Mouse (Mus musculus) thymus, postnatal 14 days (tissue): ENCODE results near the gene Ogfod3.

ENCODE experiments used
- DNase-seq: peaks from one replicate; pipeline ENCODE4 v3.0.0; 2021

Gene Ogfod3

DNA sequence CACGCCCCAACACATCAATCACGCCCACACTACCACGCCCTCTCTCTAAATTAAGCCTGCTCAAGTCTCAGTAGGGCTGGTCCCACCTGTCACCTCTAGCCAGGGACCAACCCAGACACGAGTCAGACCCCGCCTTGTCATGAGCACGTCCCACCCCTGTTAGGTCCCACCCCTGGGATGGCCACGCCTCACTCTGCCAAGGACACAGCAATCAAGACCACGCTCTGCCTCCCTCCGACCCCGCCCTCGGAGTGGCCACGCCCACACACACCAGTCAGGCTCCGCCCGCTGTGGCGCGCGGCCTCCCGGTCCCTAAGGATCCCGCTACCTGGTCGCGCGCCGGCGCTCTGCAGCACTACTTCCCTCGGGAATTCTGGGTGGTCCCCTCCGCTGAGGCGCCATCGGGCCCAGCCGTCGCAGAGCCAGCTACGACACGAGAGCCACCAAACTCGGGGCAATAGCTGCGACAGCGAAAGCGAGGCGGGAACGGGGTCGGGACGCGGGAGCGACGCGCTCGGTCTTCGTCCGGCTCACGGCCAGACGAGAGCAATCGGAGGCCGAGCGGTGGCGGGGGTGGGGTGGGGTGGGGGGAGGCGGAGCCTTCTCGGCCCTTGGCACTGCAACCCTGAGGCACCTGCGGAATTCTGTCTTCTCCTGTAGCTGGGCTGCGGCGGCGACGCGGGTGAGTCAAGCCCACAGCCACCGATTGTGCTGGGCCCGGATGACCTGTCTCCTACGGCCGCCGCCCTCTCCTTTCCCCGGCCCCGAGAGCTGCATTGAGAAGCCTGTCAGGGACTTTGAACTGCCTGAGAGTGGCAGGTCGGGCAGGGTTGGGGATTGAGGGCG lies at the start of gene Ogfod3, which contains the start of gene Hexdc:
Gene Ogfod3 (minus strand): TSS at position 551 of the 846 bp plus-strand sequence.
Gene Hexdc (plus strand): TSS at position 273 of the 846 bp plus-strand sequence.
- peak; percentile 98 for DNase-seq

DNA sequence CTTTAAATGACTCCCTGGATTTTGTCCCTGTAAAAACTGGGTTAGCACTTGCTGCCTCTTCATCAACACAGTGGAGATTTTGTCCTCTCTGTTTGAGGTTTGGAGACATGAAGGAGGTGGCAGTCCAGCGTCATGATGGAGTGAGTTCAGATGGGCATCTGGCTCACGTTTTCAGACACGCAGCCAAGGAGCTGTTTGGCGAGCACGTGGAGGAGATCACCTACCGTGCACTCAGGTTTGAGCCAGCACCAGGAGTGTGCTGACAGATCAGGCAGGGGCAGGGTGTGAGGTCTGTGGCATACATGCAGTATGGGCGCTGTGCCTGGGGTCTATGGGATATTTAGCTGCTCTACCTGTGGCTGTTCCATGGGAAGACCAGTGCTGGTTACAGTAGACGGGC lies 45.7 kb upstream of the Ogfod3 start:
- no peak for DNase-seq

DNA sequence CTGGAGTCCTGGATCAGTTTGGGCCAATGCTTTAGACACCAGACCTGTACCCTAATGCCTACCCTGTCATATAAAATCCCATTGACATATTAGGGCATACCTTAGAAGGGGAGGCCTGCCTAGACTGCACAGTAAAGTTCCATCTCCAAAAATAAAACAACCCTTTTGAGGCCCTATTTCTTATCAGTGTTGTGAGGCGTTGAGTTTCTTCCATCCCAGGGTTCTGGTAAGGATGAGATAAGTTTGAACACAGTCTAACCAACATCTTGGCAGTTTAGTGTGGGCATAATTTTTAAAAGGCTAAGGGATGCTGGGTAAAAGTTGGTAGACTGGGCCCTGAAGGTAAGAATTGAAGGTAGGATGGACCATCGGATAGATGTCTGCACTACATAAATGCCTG lies 35.2 kb upstream of the Ogfod3 start:
- DNase-seq, result no peak

DNA sequence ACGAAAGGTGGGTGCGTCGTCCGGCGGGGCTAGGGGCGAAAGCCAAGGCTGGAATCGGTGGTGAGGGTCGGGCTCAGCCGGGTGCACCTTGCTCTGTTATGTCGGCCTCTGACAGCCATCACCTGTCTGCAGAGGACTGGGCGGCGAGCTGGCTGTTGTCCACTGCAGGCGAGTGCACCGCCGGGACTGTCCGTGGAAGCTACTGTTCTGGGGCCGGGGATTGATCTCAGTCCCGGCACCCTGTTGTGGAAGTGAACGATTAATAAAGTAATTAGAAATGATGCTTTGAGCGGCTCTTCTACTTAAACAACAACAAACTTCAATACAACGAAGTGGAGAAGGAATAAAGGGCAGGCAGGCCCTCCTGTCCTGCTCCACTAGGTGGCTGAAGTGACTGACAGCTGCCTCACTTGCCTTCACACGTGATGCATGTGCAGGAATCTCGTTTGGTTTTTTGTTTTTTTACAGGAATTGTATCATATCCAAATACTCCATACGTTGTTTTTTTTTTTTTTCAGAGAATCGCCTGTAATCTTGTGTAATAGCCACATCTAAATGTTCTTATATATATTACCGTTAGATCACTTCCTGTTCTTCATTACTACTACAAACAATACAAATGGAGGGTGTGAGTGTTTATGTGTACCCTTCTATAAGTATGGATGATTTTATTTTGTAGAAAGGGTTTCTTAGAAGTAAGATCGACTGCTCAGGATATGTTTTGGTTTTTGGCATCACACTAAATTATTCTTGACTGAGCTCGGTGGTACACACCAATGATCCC lies 33.0 kb upstream of the Ogfod3 start:
- peak; percentile 63 for DNase-seq

DNA sequence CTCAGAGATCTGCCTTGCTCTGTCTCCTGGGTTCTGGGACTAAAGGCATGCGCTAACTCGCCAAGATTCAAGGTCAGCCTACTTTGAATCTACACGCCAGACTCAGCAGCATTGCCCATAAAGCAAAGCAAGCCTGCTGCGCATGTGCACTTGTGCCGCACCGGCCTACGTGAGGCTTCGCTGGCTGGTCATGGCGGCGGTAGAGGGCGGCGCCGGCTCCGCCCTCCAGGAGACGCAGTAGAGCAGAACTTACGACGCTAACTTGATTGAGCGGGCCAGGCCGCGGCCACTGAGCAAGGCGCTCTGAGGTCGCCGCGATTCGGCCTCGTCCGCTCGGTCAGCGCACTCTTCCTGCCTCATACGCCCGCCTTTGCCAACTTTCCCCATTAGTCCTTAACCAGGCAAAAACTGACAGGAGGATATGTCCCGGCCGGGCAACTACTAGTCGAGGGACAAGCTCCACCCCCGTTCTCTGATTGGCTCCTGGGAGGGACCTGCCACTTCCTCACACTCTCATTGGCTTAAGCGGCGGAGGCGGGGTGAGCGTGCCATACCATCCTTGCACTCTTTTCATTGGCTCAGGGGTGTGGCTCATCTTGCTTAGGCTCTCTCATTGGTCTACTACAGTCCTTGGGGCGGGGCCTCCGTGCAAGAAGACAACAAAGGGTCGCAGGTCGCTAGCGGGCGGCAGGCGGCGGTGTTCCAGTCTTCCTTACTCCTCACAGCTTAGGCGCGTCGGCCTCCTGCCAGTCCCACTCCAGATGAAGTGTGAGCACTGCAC lies 32.2 kb upstream of the Ogfod3 start, which contains the start of gene Narf:
Gene Narf (plus strand): TSS at position 690 of the 781 bp plus-strand sequence.
- peak; percentile 99 for DNase-seq

DNA sequence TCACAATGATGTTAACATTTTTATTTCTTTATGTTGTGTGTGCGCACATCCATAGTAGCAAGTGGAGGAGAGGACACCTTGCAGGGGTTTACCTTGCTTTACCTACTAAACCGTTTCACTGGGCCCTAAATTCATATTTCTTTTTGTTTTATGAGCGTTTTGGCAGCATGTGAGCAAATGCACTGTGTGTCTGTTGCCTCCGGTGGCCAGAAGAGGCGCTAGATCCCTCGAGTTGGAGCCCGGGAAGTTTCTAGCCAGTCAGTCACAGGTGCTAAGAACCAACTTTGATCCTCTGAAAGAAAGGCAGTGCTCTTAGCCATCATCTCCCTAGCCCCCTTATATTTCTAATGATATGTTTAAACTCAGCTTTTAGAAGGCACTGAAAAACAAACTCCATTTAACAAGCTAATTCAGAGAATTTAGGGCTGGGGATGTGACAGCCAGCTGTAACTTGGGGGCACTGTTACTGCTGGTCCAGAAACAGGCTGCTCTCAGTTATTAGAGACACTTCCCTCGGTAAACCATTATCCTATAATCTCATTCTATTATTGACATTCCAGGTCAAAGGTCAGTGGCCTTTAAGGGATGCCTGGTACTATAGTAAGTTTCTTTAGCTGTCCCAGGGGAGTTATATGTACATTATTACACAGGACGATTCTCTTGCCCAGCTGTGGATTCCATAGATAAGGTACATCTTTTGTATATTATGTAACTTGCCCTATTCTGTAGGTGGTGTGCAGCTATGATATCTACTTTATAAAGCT lies 31.1 kb upstream of the Ogfod3 start:
- DNase-seq, result peak; percentile 85

DNA sequence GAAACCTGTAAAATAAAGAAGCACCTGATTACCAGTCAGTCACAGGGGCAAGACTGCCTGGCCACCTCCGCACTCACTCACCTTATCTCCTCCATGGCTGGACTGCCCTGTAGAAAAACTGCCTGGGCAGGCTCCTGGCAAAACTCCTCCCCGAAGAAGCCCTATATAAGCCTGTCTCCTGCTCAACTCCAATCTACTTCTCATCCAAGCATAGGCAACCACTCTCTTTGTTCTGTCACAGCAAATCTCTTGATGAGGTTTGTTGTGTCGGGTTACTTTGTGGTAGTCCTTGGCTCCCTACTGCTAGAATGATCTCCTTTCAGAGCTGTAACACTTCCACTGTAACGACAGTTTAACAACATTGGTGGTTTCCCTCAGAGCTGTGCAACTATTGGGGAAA lies 28.2 kb upstream of the Ogfod3 start:
- DNase-seq, result no peak

DNA sequence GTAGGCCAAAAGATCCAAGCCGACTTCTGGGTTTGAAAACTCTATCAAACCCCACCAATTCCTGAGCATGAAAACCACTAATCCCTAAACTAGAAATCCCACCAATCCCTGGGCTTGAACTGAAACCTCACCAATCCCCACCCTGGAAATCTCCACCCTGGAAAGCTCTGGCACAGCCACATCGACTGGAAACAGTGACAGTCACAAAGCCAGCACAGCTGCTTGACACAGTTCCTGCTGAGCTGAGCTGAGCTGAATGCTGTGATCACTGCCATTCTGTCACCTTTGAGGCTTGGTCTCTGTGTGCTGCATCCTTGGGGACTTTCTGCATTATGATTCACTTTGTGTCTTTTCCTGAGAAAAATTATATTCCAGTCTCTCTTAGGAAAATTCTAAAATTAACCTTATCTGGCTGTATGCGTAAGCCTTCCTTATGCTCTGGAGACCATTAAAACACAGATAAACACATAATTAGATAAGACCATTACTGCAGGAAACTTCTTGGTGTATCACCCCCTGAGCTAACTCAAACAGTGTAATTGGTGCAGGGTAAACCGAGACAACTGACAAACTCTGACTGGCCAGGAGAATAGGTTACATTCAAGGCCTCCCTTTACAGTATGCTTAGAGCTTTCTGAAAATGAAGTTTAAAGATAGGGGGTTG lies 27.2 kb upstream of the Ogfod3 start:
- no peak for DNase-seq

DNA sequence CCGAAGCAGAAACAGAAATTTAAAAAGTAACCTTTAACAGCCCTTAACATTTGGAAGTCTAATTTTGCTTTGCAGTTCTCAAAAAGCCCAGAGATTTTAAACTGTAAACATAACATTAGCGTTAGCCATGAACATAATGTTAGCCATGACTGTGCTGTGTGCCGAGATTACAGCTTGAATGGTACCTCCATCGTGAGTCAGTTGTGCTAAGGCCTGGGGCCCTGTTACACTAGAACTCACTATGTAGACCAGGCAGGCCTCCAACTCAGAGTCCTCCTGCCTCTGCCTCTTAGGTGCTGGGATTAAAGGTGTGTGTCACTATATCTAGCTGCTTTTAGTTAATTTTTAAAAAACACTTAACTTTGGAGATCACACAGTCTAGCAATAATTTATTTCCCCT lies 26.7 kb upstream of the Ogfod3 start:
- no peak for DNase-seq

DNA sequence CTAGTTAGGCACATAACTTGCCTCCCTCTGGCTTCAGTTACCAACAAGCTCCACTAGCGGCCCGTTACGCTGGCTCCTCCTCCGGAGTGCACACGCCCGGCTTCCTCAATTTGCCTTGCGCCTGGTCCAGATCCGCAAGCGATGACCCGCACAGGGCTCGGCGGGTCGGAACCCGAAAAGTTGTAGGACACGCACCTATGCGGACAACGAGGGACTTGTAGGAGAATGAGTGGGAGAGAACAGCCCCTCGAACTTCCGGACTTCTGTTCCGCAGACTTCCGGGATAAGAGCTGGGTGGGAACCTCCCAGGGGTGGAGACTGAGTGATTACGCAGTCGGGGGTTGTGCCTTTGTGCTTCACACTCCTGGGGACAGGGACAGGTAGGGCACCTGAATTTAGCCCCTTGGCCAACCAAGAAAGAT lies 24.5 kb upstream of the Ogfod3 start, which contains the start of gene Cybc1:
Gene Cybc1 (minus strand): TSS at position 305 of the 422 bp plus-strand sequence.
- DNase-seq, result peak; percentile 87

DNA sequence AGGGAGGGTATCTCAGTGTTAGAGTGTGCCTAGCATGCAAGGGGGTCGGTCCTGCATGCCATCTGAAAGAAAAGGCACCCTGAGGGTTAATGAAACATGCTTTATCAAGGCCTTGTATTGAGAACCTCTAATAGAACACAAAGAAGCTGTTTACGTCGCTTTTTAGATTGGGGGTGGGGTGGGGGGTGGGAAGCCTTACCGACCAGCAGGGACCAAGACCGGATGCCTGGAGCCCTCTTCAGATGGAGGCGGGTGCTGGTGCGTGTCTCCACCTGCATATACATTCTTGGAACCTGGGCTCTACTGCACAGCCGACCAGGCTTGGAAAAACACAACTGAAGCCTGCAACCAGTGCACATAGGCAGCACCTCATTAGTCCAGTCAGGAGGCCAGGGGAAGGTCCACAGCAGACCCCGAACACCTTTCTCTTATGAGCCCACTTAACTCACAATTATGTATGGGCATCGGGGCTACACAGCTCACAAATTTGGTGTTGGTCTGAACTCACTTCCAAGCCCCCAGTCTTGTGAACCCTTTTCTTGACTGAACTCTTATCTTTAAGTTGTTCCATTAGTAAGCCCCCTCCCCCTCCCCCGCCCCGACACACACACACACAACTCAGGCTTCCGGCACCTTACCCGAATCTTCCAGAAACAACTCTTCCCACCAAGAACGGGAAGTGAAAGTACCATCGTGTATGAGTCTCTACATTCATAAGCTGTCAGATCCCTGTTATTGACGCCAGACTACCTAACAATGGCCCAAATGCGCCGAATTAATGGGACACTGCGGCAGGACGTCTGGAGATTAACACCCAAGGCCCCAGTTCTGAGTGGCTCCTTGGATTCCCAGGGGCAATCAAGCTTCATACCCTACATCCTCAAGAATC lies 23.9 kb upstream of the Ogfod3 start:
- peak; percentile 47 for DNase-seq

DNA sequence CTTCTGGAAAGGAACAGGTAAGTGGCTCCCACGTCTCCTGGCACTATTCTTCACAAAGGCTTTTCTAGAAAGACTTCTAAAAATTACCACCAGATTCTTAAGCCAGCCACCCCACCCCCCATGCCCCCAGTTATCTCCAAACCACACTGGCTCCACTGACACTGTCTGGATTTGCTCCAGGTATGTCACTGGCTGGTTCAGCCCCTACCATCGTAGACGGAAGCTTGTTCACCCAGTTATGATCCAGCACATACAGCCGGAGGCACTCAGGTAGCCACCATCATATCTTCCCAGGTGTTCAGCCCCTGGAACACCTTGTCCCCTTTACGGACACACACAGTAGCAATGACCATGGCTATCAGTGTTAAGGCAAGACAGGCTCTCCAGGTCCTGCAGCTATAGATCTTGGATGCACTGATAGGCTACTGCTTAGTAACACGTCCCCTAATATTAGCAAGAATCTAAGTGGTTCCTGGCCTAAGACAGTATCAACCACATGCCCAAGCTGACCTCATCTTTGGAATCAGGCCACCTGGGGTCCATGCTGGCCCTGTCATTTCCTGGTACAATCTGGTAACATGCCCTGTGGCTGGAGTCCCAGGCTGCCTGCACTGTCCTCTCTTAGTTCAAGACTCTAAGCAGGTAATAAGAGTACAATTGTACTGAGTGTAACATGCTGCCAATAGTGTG lies 17.0 kb upstream of the Ogfod3 start:
- no peak for DNase-seq

DNA sequence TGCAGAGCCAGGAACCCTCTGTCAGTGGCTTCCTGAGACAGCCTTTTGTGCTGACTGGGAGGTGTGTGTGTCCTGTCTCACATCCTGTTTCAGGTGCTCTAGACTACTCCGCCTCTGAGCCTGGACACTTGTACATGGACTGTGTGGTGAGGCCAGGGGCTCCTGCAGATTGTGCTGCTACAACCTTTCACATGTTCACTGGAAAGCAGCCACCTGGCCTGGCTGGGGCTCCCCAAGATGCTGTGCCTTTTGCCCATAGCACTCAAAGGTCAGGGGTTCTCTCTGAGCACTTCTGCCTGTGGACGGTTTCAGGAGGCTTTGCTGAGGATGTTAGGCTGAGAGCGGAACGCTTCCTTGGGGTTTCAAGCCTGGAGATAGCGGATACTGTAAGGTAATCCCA lies 16.3 kb upstream of the Ogfod3 start:
- DNase-seq, result no peak

DNA sequence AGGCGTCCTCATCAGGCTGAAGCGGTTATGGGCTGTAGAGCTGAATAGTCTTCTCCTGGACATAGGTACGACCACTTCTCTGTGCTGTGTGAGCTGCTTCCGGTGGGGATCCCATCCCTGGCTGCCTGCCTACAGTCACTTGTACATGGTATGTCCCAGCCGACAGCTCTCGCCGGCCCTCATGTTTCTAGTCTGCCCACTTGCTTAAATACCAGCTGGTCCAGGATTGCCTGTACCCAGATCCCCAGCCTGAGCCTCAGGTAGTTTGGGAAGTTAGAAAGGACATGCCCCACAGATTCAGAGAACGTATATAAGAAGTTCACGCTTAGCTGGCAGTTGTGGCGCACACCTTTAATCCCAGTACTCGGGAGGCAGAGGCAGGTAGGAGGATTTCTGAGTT lies 15.3 kb upstream of the Ogfod3 start:
- DNase-seq, result no peak

DNA sequence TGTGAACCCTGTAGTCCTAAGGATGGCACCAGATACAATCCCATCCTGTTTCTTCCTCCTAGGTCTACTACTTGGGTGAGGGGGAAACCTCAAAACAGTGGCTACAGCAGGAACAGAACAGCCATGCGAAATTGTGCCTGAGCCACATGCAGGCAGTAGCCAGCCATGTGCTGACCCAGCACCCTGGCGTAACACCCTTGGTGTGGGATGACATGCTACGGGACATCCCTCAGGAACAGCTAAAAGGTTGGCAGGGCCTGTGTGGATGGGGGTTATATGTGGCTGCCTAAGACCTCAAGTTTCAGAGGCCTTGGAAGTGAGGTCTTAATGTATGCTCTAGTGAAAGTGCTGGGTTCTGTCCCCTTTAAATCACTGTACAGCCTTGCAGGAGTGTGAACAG lies 12.3 kb upstream of the Ogfod3 start:
- DNase-seq, result no peak

DNA sequence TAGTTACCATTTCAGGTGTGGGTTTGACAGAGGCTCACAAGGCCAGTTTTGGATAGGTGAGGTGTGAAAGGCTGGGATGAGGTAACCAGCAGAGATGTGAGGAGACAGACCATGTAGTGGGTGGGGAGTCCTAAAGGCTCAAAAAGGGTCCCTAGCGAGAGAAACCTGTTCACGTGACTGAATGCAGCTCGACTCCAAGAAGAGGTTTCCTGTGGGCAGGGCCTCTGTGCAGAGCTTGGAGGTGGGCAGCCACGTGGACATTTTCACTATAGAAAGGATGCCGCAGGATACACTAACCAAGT lies 701 bp downstream of the Ogfod3 start:
- DNase-seq, result no peak

DNA sequence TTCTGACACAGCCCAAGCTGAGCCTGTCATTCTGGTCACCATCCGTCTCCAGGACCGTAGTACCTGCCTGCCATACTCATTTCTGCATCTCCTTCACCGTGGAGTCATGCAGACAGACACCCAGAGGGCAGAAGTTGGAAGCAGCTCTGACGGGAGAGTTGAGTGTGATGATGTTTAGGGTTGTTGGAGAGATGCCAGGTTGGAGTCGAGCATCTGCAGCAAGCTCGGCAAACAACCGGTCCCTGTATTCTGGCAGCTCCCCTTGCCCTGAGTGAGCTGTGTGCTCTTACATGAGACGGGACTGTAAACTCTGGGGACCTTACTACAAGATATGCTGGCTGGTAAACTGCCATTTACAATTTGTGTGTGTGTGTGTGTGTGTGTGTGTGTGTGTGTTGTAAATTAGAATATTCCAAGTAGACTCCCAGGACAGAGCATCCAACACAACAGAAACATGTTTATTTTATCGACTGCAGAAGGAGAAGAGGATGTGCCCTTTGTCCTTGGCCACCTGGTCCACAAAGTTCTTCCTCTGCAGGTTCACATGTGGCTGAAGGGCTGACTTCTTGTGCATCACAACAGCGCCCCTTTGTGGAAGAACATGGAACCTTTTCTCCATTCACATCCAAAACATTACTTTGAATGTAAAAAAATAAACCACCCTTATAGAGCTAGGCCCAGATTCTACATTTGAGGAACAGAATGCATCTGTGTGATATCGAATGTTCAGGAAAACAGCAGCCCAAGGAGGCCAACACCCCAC lies 2.9 kb downstream of the Ogfod3 start:
- peak; percentile 32 for DNase-seq

DNA sequence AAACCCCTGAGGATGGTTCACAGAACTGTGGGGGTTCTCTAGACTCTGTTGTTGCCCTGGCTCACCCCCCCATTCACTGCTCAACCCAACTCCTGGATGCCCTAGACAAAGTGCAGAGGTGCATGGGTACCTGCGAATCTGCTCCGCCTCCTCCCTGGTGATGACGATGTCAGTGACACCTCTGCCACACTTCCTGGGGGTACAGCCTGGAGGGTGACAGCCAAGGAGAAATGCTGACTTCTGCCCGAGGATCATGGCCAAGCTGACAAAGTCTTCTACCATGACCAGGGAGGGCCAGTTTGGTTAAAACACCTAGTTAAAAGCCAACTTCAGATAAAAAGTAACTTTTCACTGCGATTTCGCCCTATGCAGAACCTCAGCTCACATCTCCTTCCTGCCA lies 3.7 kb downstream of the Ogfod3 start:
- no peak for DNase-seq

DNA sequence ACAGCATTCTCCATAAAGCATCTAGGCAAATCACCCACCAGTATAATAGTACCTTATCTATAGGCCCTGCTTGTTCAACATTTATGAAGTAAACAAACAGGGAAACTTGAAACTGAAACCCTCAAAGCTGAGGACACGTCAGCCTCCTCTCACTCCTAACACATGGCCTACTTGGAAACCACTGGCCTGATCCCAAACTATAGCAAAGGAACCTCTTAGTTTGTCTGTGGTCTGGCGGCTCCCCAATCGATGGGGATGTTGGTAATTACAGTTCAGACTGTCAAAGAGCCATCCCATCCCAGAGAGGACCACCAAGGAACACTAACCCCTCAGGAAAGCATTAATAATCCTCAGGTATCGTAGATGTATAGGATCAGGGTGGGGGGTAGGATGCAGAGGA lies 4.7 kb downstream of the Ogfod3 start:
- DNase-seq, result no peak
